Mouse (Mus musculus) small intestine, adult 2 months (tissue): Measurements from ENCODE around the gene Eml6. TPM values are rescaled to one million over a fixed set of nuclear protein-coding genes. Genes with fewer than 3 reads are reported as not detected.
"Not testable (repeated sequence)": the region's sequence is repeated elsewhere in the genome, so short reads cannot be mapped to it uniquely, and the experiment has no call there.

Experiments
- H3K27ac ChIP-seq: fragments of 200-500 bp; 2 replicates; pipeline ENCODE4 v1.5.1; 2012; ENCODE audit warnings: low read depth, low read length, control low read depth, inconsistent platforms; ENCODE audit not compliant: insufficient read depth
- H3K27me3 ChIP-seq: fragments of 200-500 bp; 2 replicates; pipeline ENCODE4 v1.6.1; 2012; ENCODE audit warnings: mild to moderate bottlenecking, moderate library complexity, low read length, inconsistent platforms; ENCODE audit not compliant: control insufficient read depth, insufficient read depth
- H3K36me3 ChIP-seq: fragments of 200-500 bp; 2 replicates; pipeline ENCODE4 v1.6.1; 2012; ENCODE audit warnings: mild to moderate bottlenecking, low read length, control low read depth, inconsistent platforms; ENCODE audit not compliant: control insufficient read depth, insufficient read depth
- H3K4me1 ChIP-seq: fragments of 200-500 bp; 2 replicates; pipeline ENCODE4 v1.6.1; 2012; ENCODE audit warnings: low read length, inconsistent platforms, mixed read lengths; ENCODE audit not compliant: control insufficient read depth, insufficient read depth, insufficient read length
- H3K4me3 ChIP-seq: fragments of 200-500 bp; 2 replicates; pipeline ENCODE4 v1.5.1; 2012; ENCODE audit warnings: low read depth, mild to moderate bottlenecking, control low read depth, inconsistent platforms, low read length, moderate library complexity
- CTCF ChIP-seq: fragments of 200-500 bp; IDR thresholded peaks from 2 replicates; pipeline ENCODE4 v1.5.1; 2012; ENCODE audit warnings: low read depth, mild to moderate bottlenecking, control low read depth, inconsistent platforms, low read length, moderate library complexity, mixed read lengths; ENCODE audit not compliant: insufficient replicate concordance, insufficient read length; ENCODE audit errors: extremely low read depth
- POLR2A ChIP-seq: fragments of 200-500 bp; IDR thresholded peaks from 2 replicates; pipeline ENCODE4 v1.6.1; 2012; ENCODE audit warnings: low read depth, mild to moderate bottlenecking, control low read depth, inconsistent platforms, low read length, moderate library complexity
- WGBS: fragments of 180-500 bp; shearing (Covaris S2); methylation state at CpG from one replicate; pipeline ENCODE4 v1.1.7; 2018; 5-methylcytosine and 5-hydroxymethylcytosine counted together
- polyA plus RNA-seq: library from polyadenylated mRNA; depleted of rRNA; stranded (reverse); fragments of >200 nt; gene quantifications from 2 replicates; pipeline ENCODE4 v1.2.3, GENCODE M21; 2012

Eml6 gene
- polyA plus RNA-seq, 1 experiment, result 0.49 TPM

DNA sequence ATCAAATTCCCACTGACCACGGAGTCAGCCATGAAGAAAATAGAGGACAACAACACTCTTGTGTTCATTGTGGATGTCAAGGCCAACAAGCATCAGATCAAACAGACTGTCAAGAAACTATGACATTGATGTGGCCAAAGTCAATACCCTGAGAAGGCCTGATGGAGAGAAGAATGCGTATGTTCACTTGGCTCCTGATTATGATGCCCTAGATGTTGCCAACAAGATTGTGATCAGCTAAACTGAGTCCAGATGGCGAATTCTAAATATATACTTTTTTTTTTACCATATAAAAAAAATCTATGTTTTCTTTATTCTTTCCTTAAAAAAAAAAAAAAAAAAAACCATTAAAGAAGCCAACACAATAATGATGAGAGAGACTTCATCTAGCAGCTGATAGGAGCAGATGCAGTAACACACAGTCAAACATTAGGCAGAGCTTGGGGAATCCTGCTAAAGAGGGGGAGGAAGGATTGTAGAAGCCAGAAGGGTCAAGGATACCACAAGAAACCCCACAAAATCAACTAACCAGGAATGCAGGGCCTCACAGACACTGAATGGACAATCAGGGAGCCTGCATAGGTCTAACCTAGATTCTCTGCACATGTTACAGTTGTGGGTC, 185.1 kb downstream of the Eml6 start:
- TF ChIP-seq POLR2A (no peak), CTCF (no peak)
- Histone ChIP-seq H3K4me1 (peaks cover 3% of the 10 kb centered on the region; the same call in 1 of the 2 replicates), H3K27me3 (no peaks in the 10 kb centered on the region), H3K36me3 (no peaks in the 10 kb centered on the region), H3K4me3 (no peak overlapping the region), H3K27ac (no peak overlapping the region)
- 86% methylated on average over 3 of the region's 3 CpGs for WGBS

DNA sequence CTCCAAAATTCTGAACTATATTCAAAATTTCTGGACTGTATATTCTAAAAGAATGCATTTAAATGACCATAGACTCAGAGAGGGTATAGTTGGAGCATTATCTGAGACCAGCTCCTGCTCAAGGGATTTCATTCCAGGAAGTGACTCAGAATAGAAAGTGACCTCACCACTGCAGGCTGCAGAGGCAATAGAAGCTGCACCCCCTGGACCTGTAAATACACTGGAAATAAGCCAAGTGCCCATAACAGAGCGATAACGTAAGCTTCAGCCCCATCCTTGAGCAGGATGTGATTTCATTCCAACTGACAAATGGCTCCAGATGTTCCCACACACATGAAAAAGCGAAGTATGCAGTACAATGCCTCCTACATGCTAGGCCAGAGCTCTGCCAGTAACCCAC, 186.1 kb downstream of the Eml6 start:
- H3K36me3 ChIP-seq, result no peaks in the 10 kb centered on the region
- H3K27me3 ChIP-seq, result no peaks in the 10 kb centered on the region
- 9% methylated on average over 3 of the region's 3 CpGs for WGBS
- TF ChIP-seq CTCF (no peak), POLR2A (no peak)
- H3K4me1 ChIP-seq, result peaks cover 3% of the 10 kb centered on the region; the same call in 1 of the 2 replicates
- H3K27ac ChIP-seq, result no peak overlapping the region
- no peak overlapping the region for H3K4me3 ChIP-seq

DNA sequence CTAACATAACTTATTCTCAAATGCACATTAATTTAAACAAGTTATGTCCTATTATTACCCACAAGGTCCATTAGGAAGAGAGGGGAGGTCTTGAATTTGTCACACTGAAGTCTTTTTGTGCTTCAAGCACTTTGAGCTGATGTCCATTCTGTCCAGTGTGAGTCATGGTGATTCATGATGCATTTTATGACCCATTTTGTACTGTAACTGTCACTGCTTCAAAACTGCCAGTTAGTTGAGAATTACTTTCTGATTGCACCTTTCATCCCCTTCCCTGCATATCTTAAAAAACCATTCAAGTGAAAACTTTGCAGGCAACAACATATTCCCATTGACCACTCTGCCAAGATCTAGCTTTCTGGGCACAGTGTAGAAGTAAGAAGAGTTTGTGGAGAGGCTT, 188.8 kb downstream of the Eml6 start:
- no peaks in the 10 kb centered on the region for H3K36me3 ChIP-seq

DNA sequence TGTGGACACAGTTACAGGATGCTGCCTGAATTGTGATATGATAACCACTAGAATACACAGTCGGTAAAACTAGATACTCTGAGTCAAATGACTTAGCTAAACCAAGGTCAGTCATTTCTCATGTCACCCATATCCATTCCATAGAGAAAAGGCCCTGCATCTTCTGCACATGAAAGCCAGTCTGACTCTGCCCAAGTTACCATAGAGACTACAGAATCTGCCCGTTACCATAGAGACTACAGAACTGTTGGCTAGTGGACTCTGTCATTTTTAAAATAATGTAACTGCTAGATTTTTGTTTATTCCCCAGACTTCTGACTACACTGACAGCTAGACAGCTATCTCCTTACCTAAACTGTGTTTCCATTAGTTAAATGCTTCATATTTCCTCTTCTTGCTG, 198.1 kb downstream of the Eml6 start:
- WGBS, result 75% methylated on average over 2 of the region's 2 CpGs
- Histone ChIP-seq H3K27ac (no peak overlapping the region), H3K4me3 (no peak overlapping the region), H3K4me1 (no peaks in the 10 kb centered on the region), H3K27me3 (no peaks in the 10 kb centered on the region), H3K36me3 (no peaks in the 10 kb centered on the region)
- TF ChIP-seq CTCF (no peak), POLR2A (no peak)

More for the DNA sequence above, 188.8 kb downstream of the Eml6 start:
- Histone ChIP-seq H3K4me3 (no peak overlapping the region), H3K27ac (no peak overlapping the region), H3K27me3 (no peaks in the 10 kb centered on the region), H3K4me1 (peaks cover 3% of the 10 kb centered on the region; the same call in 1 of the 2 replicates)
- TF ChIP-seq CTCF (no peak), POLR2A (no peak)

DNA sequence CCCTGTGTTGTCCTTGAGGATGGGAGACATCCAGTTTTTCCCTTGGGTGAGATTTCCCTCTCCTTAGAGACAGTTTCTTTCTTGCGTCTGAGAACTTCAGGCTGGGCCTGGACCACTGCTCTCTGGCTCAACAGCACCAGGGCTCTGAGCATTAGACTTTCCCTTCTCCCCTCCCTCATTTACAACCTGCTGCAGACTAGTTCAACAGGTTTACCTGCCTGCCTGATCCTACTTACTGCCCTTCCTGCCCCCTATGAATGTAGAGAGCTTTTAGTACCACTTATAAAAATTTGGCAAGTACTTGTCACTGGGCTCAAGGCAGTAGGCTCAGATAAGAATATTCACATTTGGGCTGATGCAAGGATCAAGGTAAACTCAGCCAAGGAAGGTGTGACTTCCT, 199.8 kb downstream of the Eml6 start:
- no peaks in the 10 kb centered on the region for H3K4me1 ChIP-seq
- TF ChIP-seq CTCF (no peak), POLR2A (no peak)
- H3K27ac ChIP-seq, result no peak overlapping the region
- 71% methylated on average over 1 of the region's 1 CpGs for WGBS
- no peaks in the 10 kb centered on the region for H3K27me3 ChIP-seq
- H3K36me3 ChIP-seq, result no peaks in the 10 kb centered on the region
- H3K4me3 ChIP-seq, result no peak overlapping the region

DNA sequence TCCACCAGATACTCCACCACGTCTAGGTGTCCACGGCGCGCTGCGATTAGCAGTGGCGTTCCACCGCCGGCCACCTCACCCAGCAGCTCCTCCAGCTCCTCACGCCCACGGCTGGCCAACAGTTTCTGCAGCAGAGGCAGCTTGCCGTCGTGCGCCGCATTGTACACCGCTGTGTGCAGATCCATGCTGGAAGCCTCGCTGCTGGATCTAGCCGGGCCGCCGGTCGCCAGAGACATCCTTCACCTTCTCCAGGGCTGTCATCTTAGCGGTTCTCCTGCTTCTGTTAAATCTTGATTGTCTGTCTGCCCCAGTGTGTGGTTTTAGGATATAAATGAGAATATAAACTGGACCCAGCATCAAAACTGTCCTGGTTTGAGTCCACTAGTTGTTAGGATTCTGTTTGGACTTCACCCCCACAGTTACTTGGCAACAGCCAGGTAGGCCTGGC, 200.5 kb downstream of the Eml6 start, which contains the start of gene 4931440F15Rik:
Gene 4931440F15Rik, minus strand, starts transcription at position 398 of the 448 bp plus-strand sequence.
- H3K27me3 ChIP-seq, H3K36me3 ChIP-seq, H3K27ac ChIP-seq, H3K4me1 ChIP-seq: not testable (repeated sequence)
- H3K4me3 ChIP-seq, result peak within 1 kb of the TSS; percentile 33; the same call in 1 of the 2 replicates
- WGBS, result 29% methylated on average over 21 of the region's 21 CpGs

DNA sequence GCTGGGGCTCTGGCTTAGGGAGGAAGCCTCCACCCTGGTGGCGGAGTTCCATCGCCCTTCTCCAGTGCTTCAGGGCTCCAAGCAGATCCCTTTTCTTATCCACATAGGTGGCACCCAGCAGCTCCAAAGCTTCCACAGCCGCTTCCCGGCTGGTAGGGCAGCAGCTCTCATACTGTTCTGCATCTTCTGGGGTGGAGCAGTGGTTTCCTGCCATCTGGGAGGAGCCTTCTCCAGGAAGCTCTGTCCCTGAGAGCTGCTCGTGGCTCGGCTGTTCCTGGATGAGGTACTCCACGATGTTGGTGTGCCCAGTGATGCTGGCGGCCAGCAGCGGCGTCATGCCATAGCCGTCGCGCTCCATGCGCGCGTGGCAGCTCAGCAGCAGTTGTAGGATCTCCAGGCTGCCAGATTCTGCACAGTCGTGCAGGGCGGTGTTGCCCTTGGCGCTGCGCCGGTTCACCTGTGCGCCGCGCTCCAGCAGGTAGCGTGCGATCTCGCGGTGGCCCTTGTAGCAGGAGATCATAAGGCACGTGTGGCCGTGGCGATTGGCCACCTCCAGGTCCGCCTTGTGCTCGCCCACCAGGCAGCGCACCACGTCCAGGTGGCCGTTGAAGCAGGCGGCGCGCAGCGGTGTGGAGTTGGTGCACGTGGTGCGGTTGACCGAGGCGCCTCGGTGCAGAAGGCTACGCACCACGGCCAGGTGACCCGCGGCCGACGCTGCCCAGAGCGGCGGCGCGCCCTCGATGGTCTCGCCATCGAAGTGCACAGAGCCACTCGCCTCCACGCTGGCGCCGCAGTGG, 201.2 kb downstream of the Eml6 start:
- 12% methylated on average over 60 of the region's 62 CpGs for WGBS
- H3K4me3 ChIP-seq, result peak overlapping the region; percentile 33; the same call in 1 of the 2 replicates
- H3K36me3 ChIP-seq, H3K27me3 ChIP-seq, H3K27ac ChIP-seq, H3K4me1 ChIP-seq: not testable (repeated sequence)
